Mouse (Mus musculus) right cerebral cortex, adult 2 months (tissue): Measurements from ENCODE around the gene Ccdc40.

Experiments used
- DNase-seq, 2 experiments: peaks; one replicate each; pipeline ENCODE4 v3.0.0; 2021 to 2022; ENCODE audit warnings: low spot score in 2 of 2

Ccdc40 gene

DNA sequence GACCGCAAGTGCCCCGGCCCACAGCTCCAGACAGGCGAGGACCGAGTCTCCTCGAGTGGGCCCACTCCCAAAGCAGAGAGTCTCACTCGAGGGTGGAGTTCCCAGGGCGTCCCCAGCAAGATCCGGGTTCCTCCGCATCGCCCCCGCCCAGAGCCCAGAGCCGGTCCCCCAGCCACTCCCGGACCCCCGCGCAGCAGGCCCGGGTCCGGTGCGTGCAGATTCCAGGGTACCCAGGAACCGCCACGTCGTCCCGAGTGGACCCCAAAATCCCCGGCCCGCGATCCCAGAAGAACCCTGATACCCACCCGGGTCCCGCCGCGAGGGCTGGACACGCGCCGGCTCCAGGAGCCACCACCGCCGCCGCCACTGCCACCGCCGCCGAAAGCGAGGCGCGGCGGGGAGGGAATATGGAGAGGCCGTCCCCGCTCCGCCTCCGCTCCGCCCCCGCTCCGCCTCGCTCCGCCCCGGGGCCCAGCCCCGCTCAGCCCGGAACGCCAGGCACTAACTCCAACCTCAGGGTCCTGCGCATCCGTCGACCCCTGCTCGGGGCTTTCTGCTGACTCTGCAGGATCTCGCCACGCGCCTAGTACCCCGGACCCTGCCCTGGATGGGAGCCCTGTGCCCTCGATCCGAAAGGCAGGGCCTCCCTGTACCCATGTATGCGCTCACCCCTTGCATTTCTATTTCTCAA, at the start of gene Ccdc40, which contains the start of gene Tbc1d16:
Gene Ccdc40, plus strand, starts transcription at position 482 of the 691 bp plus-strand sequence.
Gene Tbc1d16, minus strand, starts transcription at position 409 of the 691 bp plus-strand sequence.
- DNase-seq = peak in 1 of 2 experiments; percentile 52

DNA sequence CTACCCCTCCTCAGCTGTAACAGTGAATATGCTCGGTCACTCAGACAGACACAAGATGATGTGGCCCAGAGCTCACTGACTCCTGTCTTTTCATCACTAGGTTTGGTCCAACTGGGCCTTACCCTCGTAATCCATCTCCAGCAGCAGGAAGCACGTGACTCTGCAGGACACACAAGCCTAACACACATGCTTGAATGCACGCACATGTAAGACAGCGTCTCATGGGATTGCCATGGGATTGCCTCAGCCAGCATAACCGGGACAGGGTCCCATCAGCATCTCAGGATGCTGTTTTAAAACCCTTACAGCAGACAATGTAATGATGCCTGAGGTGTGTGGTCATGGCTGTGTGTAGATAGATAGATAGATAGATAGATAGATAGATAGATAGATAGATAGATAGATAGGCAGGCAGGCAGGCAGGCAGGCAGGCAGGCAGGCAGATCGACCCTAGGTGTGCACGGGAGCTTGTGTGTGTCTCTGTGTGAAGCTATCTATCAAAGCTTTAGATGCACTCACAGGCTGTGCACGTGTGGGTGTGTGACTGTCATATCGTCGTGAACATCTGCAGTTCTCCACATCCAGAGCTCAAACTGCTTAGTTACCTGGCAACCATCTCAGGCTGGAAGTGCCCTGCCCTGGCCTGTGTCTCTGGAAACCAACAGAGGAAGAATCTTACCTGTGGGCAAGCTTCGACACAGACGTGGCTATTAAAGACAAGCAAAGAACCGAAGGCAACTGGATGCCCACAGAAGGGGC, 47.4 kb upstream of the Ccdc40 start:
- DNase-seq = no peak

DNA sequence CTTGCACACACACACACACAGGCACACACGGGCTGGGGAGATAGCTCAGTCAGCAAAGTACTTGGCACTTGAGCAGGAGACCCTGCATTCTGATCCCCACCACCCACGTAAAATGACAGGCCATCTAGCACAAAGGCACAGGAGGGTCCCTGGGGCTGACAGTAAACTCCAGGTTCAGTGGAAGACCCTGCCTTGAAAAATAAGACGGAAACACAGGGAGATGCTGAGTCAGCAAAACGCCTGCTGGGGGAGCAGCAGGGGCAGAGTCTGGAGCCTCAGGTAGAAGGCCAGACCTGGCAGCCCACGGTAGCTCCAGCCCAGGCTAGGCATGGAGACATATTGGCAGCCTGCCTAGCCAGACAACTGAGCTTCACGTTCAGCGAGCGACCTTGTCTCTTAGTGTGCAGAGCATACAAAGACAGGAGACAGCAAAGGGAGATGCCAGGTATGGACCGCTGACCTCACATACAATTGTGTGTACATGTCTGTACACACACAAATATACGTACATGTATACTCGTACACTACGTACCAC, 46.4 kb upstream of the Ccdc40 start:
- no peak for DNase-seq

DNA sequence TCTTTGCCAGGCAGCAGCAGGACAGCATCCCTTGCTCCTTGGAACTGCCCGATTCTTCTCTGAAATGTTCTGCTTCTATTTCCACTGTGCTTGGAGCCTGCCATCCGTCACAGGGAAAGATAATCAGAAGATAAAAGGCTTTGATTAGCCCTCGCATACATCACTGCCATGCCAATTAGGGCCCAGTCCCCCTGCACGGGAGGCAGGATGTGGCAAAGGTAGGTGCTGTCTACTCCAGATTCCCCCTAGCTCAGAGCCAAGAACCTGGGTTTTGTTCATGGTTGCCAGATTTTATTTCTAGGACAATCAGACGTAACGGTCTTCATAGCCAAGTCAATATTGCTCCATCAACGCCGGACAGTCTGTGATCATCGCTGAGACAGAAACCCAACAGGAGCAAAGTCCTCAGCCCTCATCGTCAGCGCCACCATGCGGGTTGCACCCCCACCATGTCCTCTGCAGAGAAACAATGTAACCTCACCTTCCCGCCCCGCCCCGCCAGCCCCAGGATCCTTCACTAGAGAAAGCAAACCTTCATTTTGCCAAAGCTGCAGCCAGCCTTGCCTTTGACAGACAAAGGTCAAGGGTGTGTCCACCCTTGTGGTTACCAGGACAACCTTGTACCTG, 44.6 kb upstream of the Ccdc40 start:
- DNase-seq = no peak

DNA sequence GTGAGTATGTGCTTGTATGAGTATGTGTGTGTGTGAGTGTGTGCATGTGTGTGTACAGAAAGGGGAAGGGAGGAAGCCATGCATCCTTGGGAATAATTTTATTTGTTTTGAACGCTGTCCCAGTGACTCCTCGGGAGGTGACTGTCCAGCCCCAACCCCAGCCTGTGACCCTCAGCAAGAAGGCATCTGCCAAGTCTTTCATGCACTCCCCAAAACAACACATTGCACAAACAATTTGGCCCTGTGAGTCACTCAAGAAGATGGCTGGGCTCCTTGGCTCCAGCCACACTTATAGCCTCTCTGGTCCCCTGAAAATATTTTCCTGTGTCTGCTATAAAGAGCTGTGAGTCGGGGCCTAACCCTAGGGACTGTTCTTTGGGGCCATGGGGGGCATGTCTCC, 42.0 kb upstream of the Ccdc40 start:
- no peak for DNase-seq

DNA sequence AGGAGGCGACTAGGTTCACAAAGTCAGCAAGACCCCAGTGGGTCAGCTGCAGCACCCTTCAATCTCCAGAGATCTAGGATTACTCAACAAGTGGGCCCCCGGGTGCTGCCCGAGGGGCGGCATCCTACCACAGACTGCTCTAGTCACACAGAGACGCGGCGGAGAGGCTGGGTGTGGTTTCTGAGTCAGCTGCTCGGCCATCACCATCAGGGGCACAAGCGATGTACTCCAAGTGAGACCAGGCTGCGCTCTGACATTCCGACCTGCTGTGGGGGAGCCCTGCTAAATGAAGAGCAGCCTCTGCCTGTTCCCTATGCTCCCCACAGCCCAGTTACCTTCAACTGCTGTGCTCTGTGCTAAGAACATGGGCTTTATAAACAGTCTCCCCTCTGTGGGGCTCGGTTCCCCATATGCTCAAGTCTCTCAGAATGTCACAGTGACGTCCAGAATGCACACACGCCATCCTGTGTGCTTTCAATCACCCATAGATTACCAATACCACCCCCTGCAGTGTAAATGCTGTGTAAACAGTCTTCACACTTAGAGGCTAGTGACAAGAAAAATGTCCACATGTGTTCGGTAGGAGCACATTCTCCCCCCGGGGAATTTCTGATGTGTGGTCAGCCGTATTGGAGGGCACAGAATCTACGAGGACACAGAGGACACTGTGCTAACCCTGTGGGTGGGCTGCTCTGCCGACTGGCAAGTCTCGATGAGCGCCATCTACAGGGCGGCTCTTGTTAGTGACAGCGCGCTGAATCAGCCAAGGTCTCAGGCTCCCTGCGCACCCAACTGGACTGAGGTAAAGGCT, 41.2 kb upstream of the Ccdc40 start:
- peak; percentile 63 to 77 for DNase-seq

DNA sequence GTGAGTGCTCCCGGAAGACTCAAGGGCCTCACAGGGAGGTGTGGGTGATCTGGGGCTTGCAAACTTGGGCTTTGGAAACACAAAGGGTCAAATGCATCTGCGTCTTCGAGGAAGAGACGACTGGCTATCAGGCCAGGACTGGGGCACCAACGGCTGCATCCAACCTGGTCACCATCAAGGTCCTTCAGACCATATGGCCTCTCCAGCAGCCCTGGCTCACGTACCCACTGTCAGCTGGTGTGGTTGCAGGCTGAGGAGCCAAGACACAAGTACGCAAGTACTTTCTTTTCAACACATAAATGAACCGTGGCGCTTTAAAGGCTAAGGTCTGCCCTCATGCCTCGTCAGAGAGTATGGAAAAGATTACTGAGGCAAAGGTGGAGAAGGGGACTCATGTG, 40.6 kb upstream of the Ccdc40 start:
- DNase-seq = no peak

DNA sequence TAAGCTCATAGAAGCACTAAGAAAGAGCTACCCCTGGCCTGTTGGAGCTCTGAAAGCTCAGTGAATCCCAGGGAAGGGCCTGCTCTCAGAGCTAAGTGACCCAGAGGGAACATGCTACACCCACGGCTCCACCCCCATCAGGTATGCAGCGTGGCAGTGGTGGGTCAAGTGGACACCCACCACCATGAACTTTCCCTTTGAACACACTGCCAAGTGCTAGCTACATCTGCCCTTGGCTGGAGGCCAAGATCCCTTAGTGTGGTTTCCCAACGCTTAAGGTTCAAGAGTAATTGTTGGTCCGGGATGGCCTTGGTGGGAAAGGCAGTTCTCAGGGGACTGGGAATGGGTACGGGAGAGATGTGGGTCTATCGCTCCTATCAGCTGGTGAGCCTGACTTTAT, 40.0 kb upstream of the Ccdc40 start:
- no peak for DNase-seq

DNA sequence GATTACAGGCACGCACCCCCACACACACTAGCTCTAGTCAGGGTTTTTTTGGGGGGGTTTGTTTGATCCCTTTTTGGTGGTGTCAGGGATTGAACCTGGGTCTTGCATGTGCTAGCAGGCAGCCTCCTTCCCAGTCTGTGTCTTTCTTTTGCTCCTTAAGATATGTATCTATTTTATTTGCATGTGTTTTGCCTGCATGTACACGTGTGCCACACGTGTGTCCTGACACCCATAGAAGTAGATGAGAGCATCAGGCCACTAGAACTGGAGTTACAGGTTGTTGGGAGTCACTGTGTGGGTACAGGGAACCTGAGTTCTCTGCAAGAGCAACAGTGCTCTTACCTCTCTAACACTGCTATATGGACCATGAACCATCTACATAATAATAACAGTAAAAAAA, 39.1 kb upstream of the Ccdc40 start:
- no peak for DNase-seq

DNA sequence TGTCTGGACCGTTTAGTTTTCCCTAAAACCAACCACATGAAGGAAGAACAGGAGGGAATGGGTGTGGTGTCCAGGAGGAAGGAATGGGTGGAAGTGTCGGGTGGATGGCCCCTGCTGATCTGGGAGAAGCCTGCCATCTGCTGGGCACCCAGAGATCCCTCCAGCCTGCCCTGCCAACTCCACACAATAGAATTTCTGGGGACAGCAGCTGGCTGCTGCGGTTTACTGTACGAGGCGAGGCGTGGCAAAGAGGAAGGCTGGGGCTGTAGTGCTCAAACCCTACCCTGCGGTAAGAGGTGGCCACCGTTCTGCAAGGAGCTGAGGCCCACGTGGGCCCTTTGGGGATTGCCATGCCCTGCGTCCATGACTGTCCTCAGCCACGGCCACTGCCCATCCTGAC, 37.9 kb upstream of the Ccdc40 start:
- peak; percentile 69 to 72 for DNase-seq

DNA sequence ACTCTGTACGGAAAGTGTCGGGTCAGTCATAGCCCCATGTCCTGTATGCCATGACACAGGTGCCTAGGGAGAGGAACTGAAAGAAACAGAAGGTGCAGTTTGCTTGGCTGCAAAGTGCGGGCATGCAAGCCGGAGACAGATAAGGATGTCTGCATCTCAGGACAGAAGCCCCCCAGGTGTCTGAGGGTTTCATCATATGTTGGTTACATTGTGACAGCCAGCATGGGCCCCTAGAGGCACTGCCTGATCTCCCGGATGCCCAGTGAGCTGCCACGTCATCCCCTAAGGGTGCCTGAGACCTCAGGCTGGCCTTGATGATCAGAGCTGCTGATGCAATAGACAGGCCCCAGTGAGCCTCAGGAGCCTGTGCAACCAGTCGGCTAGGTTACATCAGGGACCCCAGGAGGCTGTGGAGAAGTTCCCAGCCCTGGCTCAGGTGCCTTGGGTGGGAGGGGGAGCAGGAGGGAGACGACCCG, 36.7 kb upstream of the Ccdc40 start:
- DNase-seq = no peak

DNA sequence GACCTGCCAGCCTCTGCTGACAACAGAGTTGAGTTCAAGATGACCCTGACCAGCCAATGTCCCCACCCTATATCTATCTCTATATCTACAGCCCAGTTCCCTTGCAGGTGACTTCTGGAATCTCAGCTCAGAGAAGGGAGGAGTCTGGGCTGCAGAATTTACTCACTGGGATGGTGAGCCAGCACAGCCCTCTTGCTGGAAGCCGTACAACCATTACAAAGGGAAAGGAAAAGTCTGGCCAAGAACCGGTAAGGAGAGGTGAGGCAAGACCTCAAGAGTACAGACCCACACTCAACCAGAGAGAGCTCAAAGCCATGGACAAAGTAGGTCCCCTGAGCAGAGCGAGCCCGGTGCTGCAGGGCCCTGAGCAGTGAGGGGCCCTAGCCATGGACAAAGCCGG, 36.2 kb upstream of the Ccdc40 start:
- no peak for DNase-seq

DNA sequence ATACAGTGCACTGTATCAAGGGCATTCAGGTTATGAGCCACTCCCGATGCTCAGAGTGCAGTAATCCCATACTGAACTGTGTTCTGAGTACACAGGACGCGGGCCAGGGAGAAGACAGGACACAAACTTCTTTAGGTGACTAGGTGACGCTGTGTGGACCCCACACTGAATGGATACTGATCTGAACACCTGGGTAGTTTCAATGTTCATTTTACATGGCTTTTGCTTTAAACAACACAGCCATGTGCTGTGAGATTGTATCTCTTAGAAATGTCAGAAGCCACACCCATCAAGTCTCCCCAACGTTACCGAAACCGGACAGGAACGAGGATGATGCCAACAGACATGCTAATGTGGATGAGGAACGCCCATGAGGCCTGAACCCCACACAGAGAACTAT, 35.8 kb upstream of the Ccdc40 start:
- no peak for DNase-seq

DNA sequence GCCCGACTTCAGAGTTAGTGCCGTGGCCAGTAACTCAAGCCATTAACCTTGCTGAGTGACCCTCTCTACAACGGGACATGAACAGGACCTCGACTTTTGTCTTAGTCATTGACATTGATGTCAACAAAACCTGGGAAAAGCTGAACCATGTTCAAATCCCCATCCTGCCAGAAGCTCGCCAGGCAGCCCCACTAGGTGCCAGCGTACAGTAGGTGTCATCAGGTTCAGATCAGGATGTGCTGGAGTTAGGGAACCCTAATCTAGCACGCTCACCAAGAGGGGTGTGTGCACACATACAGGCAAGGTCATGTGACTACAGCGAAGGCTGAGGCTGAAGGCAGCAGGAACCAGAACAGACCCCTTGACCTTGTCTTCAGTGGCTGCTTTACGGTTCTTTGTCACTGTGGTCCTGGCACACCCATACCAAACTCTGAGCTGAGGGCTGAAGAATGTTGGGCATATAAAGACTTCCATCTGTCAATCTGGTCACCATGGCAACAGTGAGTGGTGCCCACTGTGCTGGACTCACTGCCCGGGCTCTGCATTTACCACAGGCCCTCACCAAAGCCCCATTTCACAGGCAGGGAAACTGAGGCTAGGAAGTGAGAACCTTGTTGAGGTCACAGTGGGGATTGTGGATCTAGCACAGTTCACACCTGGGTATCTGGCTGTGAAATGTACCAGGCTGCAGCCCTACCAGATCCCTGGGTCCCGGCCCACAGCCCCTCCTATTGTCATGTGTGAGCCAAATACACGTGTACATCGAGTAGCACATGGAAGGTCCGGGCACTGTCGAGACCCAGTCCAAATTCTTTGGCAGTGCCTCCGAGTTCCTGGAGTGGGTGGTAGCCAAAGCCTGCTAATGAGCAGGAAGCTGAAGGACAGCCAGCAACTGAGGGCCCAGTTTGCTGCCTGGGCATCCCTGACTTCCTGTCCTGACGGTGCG, 30.5 kb upstream of the Ccdc40 start:
- peak in 1 of 2 experiments; percentile 51 for DNase-seq

DNA sequence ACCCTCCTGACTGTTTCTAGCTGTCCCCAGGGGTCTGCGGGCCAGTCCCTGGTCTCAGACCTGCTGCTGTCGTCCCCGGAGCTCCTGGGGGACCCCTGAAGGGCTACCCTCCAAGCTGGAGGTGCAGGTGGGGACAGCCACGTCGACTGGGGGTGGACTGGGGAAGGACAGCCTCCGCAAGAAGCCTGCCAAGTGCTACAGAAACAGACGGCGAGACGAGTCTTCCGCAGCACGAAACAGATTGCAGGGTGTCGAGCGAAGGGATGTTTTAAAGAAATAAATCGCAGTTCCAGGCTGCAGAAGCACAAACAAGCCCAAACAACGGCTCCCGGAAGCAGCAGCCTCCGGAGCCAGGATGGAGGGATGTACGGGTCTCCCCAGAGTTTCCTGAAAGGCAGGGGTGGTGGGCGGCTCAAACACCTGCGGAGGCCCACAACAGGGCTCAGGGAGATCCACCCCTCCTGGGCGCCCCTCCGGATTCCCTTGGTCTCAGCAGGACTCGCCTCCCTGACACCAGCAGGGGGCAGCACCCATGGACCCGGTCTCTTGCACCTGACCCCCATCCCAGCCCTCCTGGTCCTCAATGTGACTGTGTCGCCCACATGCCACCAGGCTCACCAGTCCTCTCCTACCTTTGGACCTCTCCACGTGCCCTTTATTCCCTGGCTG, 29.7 kb upstream of the Ccdc40 start:
- peak; percentile 77 to 82 for DNase-seq

DNA sequence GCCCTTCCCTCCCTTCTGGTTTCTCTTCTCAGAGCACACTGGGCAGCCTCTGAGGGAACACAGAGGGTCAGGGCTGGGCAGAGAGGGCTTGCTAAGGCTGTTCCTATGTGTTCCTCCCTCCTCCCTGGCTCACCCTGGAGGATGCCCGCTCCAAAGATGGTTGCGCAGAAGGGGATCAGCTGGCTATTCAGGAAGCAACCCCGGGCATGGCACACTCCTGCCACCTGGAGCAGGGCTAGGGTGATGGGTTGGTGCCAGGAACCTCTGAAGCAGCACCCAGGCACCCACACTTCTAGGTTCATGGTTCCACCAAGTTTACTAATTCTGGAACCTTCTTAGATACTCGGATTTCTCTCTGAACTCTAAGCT, 29.2 kb upstream of the Ccdc40 start:
- no peak for DNase-seq

DNA sequence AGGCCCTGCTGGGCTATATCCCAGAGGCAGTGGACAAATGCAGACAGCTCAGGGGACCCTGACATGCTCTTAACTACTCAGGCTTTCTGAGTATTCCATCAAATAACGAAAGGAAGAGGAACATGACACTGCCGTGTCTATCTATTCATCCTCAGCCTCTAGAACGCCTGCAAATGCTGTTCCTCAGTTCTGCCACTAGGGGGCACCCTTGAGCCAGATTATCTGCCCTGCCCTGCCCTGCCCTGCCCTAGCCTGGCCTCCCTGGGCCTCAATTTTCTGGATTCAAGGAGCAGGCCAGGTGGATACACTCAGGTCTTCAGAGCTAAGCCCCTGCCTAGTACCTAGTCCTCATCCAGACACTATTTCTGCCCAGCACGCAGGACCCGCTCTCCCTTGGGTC, 24.9 kb upstream of the Ccdc40 start:
- no peak for DNase-seq

DNA sequence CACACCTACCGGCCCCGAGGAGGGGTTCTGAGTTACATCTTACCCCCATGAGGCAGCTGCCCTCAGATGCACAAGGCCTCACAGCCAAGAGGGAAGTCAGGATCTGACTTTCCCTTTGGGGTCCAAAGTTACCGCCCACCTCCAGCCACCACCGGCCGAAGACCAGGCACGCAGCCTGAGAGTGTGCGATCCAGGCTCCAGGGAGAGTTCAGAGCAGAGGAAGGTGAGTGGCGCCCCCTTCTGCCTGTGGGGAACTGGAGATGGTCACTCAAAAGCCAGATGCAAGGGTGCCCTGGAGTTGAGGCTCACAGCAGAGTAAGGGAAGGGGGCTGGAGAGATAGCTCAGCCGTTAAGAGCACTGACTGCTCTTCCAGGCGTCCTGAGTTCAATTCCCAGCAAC, 22.6 kb upstream of the Ccdc40 start:
- no peak for DNase-seq

DNA sequence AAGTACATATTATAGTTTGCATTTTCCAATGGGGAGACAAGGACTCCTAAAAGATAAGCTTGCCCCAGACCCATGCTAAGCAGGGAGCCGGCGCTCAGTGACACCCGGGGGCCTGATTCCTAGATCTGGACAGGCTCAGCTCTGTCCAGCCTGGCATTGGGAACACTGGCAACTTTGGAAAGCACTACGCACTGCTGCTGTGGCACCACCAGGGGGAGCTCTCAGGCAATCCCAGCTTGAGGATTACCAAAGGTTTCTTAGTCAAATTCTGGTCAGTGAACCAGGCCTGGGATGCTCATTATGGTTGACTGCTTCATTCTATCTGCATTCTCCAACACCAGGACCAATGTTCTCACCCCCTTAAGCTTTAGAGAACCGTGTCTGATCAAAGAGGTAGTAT, 21.8 kb upstream of the Ccdc40 start:
- peak; percentile 67 to 74 for DNase-seq

DNA sequence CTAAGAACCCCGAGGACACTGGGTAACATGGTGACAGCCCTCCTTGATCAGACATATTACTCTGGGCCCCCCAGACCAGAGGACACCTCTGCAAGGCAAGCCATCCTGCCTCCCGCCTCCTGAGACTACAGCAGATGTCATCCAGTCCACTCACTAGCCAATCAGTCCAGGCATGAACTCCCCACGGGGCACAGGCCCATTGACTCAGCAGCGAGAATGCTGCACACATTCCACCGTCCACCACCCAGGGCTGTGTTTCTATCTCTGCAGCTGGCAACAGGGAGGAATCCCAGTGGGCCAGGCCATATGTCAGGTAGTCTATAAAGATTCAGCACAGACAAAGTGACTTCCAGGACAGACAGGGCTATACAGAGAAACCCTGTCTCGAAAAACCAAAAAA, 20.4 kb upstream of the Ccdc40 start:
- DNase-seq = no peak
